Mouse (Mus musculus) stomach, adult 2 months (tissue): ENCODE measurements around the gene Dmp1. TPM values are rescaled to one million over a fixed set of nuclear protein-coding genes. Genes with fewer than 3 reads are reported as not detected.

Experiments used
- polyA plus RNA-seq: library from polyadenylated mRNA; depleted of rRNA; stranded (reverse); fragments of >200 nt; gene quantifications from 2 replicates; pipeline ENCODE4 v1.2.3, GENCODE M21; 2012; rRNA removed

Dmp1 gene
- polyA plus RNA-seq = 0.03 TPM in 1 of 2 replicates, not detected in the other

DNA sequence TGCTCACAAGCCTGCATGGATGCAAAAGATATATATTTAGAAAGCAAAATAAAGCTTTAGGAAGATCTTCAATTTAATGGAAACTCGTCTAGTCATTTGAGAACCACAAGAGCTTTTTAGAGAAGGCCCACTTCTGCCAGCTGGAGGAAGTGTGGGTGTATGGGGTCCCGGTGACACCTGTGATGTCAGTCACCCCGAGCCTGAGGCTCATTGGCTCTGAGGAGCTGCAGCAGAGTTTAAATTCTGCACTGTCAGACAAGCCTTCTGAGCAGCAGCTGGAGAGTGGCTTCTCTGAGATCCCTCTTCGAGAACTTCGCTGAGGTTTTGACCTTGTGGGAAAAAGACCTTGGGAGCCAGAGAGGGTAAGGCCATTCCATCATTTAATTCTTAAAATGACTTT, at the start of gene Dmp1:
Gene Dmp1 (plus strand): TSS at position 263 of the 400 bp plus-strand sequence.

DNA sequence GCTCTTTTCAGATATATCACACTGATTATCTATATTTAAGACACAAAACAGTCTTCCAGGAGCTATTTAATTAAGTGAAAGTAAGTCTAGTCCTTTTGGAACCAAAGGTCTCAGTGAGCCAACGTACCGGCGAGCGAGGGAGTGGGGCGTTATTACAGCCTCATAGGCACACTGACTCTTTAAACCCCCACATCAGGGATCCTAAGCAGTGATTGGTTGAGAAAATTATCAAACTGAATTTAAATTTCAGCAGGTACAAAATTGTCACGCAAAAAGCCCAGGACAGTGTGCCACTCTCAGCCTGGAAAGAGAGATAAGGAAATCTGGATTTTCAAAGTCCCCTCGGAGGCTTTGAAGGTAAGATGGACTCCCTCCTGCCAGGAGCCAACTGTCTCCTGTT, 32.0 kb upstream of the Dmp1 start, which contains the start of gene Dspp:
Gene Dspp (plus strand): TSS at position 301 of the 400 bp plus-strand sequence.

Other genes starting within 250 kb of the Dmp1 start
- gene Hsd17b13, start 225.2 kb upstream of the Dmp1 start, polyA plus RNA-seq = 0.16 and 0.30 TPM in 2 replicates
- gene Hsd17b11, start 180.7 kb upstream of the Dmp1 start, polyA plus RNA-seq = 32.2 and 44.5 TPM in 2 replicates
- gene Nudt9, start 156.3 kb upstream of the Dmp1 start, polyA plus RNA-seq = 34.6 and 47.2 TPM in 2 replicates
- gene Gm17660, start 125.0 kb upstream of the Dmp1 start, polyA plus RNA-seq = not detected in 2 replicates
- gene Sparcl1, start 88.9 kb upstream of the Dmp1 start, polyA plus RNA-seq = 41.6 and 60.7 TPM in 2 replicates
- not detected in 2 replicates for gene Dspp, start 31.9 kb upstream of the Dmp1 start, polyA plus RNA-seq
- 0.08 TPM in 1 of 2 replicates, not detected in the other for gene Ibsp, start 96.6 kb downstream of the Dmp1 start, polyA plus RNA-seq
- not detected in 2 replicates for gene Mepe, start 122.7 kb downstream of the Dmp1 start, polyA plus RNA-seq
- 31.8 and 79.1 TPM in 2 replicates for gene Spp1, start 232.5 kb downstream of the Dmp1 start, polyA plus RNA-seq